Mouse (Mus musculus): ENCODE results near the gene Zfp609. TPM values are rescaled to one million over a fixed set of nuclear protein-coding genes. Genes with fewer than 3 reads are reported as not detected.

The Zfp609 gene
- polyA plus RNA-seq (2012; fragmentation: generic; extraction: Trizol) = 1 to 10 TPM in 1 of 2 experiments, under 1 TPM in 1; 0.90 to 5.5 TPM

DNA sequence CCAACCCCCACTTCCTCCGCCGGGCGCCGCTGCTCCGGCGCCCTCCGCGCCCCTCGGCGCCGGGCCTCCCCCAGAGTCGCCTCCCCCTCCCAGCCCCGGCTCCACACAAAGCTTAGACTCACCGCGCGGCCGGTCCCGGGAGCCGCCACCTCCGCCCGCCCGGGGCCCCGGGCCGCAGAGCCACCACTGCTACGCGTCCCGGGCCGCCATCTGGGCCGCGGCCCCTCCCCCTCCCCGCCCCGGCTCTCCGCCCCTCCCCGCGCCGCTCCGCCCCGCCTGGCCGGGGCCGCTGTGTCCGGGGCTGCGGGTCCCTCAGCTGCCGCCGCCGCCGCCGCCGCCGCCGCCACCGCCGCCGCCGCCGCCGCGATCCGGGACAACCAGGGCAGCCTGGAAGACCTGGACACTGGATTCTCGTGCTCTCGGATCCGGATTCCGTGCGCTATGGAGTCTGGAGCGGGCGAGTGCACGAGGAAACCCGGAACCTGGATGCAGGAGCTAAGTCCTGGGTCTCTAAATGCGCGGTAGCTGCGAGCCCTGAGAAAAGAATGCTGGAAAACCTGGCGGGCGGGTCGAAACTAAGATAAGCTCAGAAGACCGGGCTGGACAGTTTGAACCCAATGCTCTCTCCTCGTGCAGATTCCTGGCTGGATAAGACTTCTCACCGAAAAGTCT, at the start of gene Zfp609:
Gene Zfp609 (minus strand): TSS at position 221 of the 672 bp plus-strand sequence.

DNA sequence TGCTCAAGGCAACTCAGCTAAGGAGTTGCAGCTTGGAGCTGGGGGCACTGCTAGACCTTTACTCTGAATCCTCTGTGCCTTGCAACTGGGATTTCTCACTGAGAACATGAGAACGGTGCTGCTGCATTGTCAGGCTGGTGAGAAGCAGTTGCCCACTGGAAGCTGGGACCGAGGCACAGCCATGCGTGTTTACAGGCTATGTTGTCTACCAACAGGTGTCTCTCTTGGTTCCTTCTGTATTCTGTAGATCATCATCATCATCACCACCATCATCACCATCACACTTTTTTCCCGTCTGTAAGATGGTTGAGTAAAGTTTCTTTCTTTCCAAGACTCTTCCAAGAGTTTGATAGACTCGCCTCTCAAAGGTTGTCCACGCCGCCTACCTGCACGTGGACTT, 159.7 kb downstream of the Zfp609 start, which contains the start of gene Oaz2:
Gene Oaz2 (plus strand): TSS at position 301 of the 400 bp plus-strand sequence.

Other genes with a start within 250 kb of the Zfp609 start
- gene Plekho2, start 247.5 kb downstream of the Zfp609 start, polyA plus RNA-seq (2012; fragmentation: generic; extraction: Trizol) = 10 to 100 TPM; 14.8 to 24.0 TPM
- gene Pif1, start 240.4 kb downstream of the Zfp609 start, polyA plus RNA-seq (2012; fragmentation: generic; extraction: Trizol) = 10 to 100 TPM in 1 of 2 experiments, 1 to 10 TPM in 1; 1.4 to 13.3 TPM
- 1 to 10 TPM; 3.2 to 5.3 TPM for gene Rbpms2, start 197.9 kb downstream of the Zfp609 start, polyA plus RNA-seq (2012; fragmentation: generic; extraction: Trizol)
- gene Oaz2, start 159.6 kb downstream of the Zfp609 start, polyA plus RNA-seq (2012; fragmentation: generic; extraction: Trizol) = 100 to 1,000 TPM in 1 of 2 experiments, 10 to 100 TPM in 1; 48.0 to 159 TPM
- gene Pclaf, start 62.7 kb upstream of the Zfp609 start, polyA plus RNA-seq (2012; fragmentation: generic; extraction: Trizol) = 100 to 1,000 TPM in 1 of 2 experiments, 10 to 100 TPM in 1; 30.3 to 100 TPM
- 1 to 10 TPM in 1 of 2 experiments, under 1 TPM in 1; 0.74 to 7.8 TPM for gene Trip4, start 81.2 kb upstream of the Zfp609 start, polyA plus RNA-seq (2012; fragmentation: generic; extraction: Trizol)
- 1 to 10 TPM in 1 of 2 experiments, under 1 TPM in 1; 0.70 to 5.9 TPM for gene Csnk1g1, start 81.4 kb upstream of the Zfp609 start, polyA plus RNA-seq (2012; fragmentation: generic; extraction: Trizol)
- gene Ppib, start 232.7 kb upstream of the Zfp609 start, polyA plus RNA-seq (2012; fragmentation: generic; extraction: Trizol) = 1,000 to 10,000 TPM in 1 of 2 experiments, 100 to 1,000 TPM in 1; 741 to 1,091 TPM
- 1 to 10 TPM; 1.1 to 1.2 TPM for gene Snx22, start 242.2 kb upstream of the Zfp609 start, polyA plus RNA-seq (2012; fragmentation: generic; extraction: Trizol)

Data from C3H10T1/2 (cell line).